Mouse (Mus musculus): ENCODE results near the gene Vmn1r221. TPM values are rescaled to one million over a fixed set of nuclear protein-coding genes. Genes with fewer than 3 reads are reported as not detected.
"Not testable (repeated sequence)": the region's sequence is repeated elsewhere in the genome, so short reads cannot be mapped to it uniquely, and the experiment has no call there.

Vmn1r221 gene
- total RNA-seq (2021): not detected
- long read RNA-seq, experiment 1: 0 reads
- long read RNA-seq, experiment 2: 0 reads

DNA sequence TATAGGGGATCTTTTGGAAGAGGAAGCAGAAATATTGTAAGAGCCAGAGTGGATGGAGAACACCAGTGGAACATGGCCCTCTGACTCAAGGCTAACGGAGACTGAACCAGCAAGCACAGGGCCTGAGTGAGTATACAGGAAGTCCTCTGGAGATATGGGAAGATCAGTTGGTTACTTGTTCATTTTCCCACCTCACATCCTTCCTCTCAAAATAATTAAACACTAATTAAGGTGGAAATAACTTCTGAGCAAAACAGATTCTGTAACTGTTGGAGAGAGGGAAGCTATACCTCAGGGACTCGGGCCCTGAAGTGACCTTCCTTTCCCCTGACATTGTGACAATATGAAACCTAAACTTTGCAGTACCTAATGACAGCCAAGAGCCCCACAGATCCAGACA lies at the start of gene Vmn1r221:
Gene Vmn1r221 (plus strand): TSS at position 301 of the 400 bp plus-strand sequence.
- DNase-seq (ENCODE audit: low spot score in 2 of 2): not testable (repeated sequence)

DNA sequence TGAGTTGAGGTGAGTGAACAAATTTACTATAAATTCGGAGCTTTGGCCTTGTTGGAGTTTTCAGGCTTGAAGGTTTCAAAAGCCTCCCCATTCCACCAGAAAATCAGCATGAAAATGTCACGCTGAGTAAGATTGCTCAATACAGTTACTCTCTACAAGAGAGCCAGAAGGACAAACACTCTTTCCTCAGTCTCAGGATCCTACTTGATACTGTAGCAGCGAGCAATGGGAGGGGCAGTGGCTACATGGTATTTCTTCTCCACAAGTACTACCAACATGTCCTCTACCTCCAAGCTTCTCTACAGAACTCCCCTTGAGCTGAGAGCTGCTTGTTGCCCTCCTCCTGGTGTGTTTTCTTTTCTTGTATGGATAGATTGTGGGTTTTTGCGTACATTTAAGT lies 47.5 kb upstream of the Vmn1r221 start:
- DNase-seq (ENCODE audit: low spot score in 2 of 2): not testable (repeated sequence)

GRCm38 (mm10) chr13:23187875-23188274 lies 26.1 kb upstream of the Vmn1r221 start, which contains the start of gene Vmn1r220:
Vmn1r220 (minus strand) TSS chr13:23187975.
- no peak for DNase-seq (ENCODE audit: low spot score in 2 of 2)

DNA sequence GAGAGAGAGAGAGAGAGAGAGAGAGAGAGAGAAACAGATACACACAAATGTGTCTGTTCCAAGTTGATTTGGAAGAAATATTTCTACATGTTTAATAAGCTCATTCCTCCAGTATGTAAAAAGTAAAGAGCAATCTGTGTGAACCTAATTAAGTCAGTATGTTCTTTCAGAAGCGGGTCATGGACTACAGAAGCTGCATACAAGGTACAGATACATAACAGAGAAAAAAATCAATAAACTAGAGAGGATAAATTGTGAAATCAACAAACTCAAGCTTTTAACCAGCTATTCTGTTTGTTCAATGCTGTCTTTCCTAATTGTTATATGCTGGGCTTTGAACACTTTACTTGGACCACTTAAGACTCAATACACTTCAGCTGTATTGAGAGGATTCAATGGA lies 10.0 kb upstream of the Vmn1r221 start:
- DNase-seq (ENCODE audit: low spot score in 2 of 2): not testable (repeated sequence)

- not testable (repeated sequence) for DNase-seq (ENCODE audit: low spot score in 2 of 2)
These were observed 21.9 kb downstream of the Vmn1r221 start, which contains the start of gene Vmn1r222 for GRCm38 (mm10) chr13:23235847-23236246. Vmn1r222 (minus strand) TSS chr13:23235947.

DNA sequence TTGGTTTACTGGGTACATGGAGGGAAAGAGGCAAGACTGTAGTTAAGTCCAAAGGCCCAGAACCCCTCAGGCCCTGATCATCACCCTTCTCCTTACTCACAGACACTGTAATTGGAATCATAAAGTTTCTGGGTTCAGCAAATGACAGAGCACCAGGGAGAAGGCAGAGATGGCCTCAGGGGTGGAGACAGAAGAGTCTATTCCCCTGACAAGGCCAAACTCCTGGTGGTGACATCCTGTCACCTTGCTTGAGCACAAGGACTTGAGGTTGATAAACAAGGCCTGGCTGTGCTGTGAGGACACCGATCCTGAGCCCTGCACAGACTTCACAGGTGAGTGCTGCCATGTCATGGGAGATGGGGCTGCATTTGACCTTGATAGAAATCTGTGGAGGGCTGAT lies 32.9 kb downstream of the Vmn1r221 start, which contains the start of gene Vmn1r223:
Gene Vmn1r223 (plus strand): TSS at position 301 of the 400 bp plus-strand sequence.
- not testable (repeated sequence) for DNase-seq (ENCODE audit: low spot score in 2 of 2)

DNA sequence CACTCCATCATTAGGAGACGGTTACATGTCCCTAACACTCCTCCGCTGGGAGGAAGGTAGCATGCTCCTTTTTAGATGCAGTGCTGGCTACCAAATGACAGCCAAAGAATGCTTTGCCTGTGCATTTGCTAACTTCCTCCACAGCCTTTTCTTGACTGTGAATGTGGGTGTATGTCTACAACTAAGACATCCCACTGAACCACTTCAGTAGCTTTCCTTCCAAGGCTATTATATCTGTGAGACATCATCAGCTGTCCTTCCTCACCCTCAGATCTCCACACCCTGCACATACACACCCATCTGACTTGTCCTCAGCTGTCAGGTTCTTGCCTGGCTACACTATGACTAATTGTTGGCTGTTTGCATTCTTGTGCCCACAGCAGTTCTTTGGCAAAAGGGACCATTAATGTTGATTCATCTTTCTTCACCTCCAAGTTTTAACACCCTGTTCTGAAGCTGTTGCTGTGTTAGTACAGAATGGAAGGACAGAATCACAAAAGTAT lies 44.7 kb downstream of the Vmn1r221 start:
- no peak for DNase-seq (ENCODE audit: low spot score in 2 of 2)

GRCm38 (mm10) chr13:23268606-23269005 lies 54.7 kb downstream of the Vmn1r221 start:
- not testable (repeated sequence) for DNase-seq (ENCODE audit: low spot score in 2 of 2)

DNA sequence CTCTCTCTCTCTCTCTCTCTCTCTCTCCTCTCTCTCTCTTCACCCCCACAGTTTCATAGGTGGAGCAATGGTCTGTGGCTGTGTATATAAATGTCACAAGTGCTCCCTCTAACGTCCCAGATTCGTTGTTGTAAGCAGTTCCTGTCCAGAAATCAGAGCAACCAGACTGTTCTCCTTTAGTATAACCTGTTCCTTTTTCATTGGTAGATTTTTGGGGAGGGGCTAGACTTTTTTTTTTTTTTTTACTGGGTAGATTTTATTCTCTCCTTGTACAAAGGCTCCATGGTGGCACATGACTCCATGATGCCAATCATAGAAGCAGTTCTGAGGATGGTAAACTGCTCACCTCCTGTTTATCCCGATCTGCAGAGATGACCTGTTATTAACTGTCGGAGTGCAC lies 55.2 kb downstream of the Vmn1r221 start:
- not testable (repeated sequence) for DNase-seq (ENCODE audit: low spot score in 2 of 2)

GRCm38 (mm10) chr13:23269681-23270080 lies 55.8 kb downstream of the Vmn1r221 start:
- DNase-seq (ENCODE audit: low spot score in 2 of 2): no peak

DNA sequence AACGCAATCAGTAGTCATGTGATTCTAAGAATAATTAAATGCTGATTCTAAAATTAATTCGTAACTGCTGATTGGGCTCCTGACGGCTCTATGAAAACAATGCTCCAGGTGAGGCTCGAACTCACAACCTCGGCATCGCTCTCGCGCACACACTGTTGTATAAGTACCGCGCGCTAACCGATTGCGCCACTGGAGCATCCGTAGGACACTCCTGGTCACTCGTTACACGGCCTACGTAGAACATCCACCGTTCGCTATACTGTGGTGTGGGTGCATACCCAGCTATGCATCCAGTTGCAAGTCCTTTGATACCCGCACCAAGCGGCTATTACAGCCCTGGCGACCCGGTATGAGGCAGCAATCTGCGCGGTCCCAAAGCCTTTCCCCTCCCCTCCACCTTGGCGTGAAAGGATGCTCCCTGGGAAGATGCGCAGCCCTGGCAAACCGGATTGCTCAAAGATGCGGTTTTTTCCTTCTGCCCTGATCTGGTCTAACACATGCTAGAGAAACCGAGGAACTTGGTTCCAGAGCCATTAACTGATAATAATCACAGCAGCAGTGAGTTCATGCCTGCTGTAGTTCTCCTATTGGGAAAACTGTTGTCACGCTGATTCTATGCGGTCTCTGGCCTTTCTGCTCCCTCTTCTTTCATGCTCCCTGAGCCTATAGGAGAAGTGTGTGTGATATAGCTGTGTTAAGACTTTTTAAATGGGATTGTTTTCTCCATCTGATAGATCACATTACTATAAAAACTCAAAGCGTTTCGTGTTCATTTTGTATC lies 56.6 kb downstream of the Vmn1r221 start:
- DNase-seq (ENCODE audit: low spot score in 2 of 2): no peak

Other genes with a start within 250 kb of the Vmn1r221 start
- not detected for gene Vmn1r213, start 206.5 kb upstream of the Vmn1r221 start, total RNA-seq (2021)
- not detected for gene Vmn1r214, start 183.7 kb upstream of the Vmn1r221 start, total RNA-seq (2021)
- not detected for gene Vmn1r215, start 146.1 kb upstream of the Vmn1r221 start, total RNA-seq (2021)
- not detected for gene Vmn1r217, start 95.9 kb upstream of the Vmn1r221 start, total RNA-seq (2021)
- not detected for gene Vmn1r218, start 81.0 kb upstream of the Vmn1r221 start, total RNA-seq (2021)
- not detected for gene Vmn1r219, start 54.8 kb upstream of the Vmn1r221 start, total RNA-seq (2021)
- not detected for gene Vmn1r220, start 26.2 kb upstream of the Vmn1r221 start, total RNA-seq (2021)
- not detected for gene Vmn1r222, start 21.8 kb downstream of the Vmn1r221 start, total RNA-seq (2021)
- not detected for gene Vmn1r223, start 33.0 kb downstream of the Vmn1r221 start, total RNA-seq (2021)
- gene Zfp322a, start 155.1 kb downstream of the Vmn1r221 start, total RNA-seq (2021): 10 to 100 TPM; 22.9 to 23.5 TPM
- gene Abt1, start 209.7 kb downstream of the Vmn1r221 start, total RNA-seq (2021): 1 to 10 TPM; 7.9 to 8.9 TPM

All from adrenal gland, postnatal 4 days (tissue).